Mouse (Mus musculus) ES-Bruce4 (cell line): ENCODE measurements at regions not wholly inside any gene's neighbourhood (a gene's known extent, or its start where the extent isn't known, plus 50 kb on each side); places are given as distances from the start of the nearest gene placed in this dataset.

Experiments used
- CTCF ChIP-seq: IDR thresholded peaks from one replicate; pipeline ENCODE4 v1.8.1; 2011; ENCODE audit warnings: low read depth, low read length
- POLR2A ChIP-seq: IDR thresholded peaks from one replicate; pipeline ENCODE4 v1.8.1; 2011; ENCODE audit warnings: low read length; ENCODE audit not compliant: insufficient read depth

DNA sequence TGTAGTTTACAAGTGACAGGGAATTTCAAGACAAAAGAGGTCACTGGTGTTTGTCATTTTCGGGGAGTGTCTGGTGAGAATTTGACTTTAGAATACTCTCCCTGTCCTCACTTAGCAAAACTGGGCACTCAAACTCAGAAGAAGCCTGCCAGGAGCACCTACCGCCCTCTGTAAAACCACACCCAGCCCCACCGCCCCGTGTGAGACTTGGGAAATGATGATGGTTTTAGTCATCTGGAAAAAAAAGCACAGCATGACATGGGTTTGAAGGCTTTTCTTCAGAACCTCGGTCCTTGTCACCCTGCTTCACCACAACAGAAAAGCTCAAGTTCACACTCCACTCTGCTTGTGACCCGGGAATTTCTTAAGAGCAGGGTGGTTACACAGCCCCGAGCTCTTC is 210.4 kb upstream of the Spdye4c start:
- TF ChIP-seq CTCF (no peak), POLR2A (no peak)
